Mouse (Mus musculus) B cell, adult 62 days (primary cell): ENCODE results near the gene Sspo. TPM values are rescaled to one million over a fixed set of nuclear protein-coding genes. Genes with fewer than 3 reads are reported as not detected.

Source experiments
- total RNA-seq: library from RNA; stranded (reverse); gene quantifications from 4 replicates; pipeline ENCODE4 v1.2.4, GENCODE M21; 2023

The Sspo gene
- total RNA-seq: 0.06 to 0.39 TPM (median 0.09 TPM) in 3 of 4 replicates, not detected in the other

DNA sequence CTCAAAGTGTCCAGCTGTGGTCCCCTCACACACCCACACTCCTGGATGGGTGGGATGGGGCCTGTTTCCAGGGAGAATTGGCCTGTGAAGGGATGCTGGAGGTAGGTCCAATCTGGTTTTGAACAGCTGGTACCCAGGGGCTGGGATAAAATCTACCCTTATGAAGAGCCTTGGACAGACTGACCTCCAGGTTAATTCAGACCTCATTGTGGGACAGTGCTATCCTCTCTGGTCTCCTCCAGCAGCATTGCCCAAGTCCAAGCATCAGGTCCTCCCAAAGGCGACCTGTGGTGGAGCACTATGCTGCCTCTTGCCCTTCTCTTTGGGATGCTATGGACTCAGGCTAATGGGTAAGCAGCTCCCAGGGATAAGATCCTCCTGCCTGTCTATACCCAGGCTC lies at the start of gene Sspo:
Sspo (plus strand) TSS at position 301 of the 400 bp plus-strand sequence.

DNA sequence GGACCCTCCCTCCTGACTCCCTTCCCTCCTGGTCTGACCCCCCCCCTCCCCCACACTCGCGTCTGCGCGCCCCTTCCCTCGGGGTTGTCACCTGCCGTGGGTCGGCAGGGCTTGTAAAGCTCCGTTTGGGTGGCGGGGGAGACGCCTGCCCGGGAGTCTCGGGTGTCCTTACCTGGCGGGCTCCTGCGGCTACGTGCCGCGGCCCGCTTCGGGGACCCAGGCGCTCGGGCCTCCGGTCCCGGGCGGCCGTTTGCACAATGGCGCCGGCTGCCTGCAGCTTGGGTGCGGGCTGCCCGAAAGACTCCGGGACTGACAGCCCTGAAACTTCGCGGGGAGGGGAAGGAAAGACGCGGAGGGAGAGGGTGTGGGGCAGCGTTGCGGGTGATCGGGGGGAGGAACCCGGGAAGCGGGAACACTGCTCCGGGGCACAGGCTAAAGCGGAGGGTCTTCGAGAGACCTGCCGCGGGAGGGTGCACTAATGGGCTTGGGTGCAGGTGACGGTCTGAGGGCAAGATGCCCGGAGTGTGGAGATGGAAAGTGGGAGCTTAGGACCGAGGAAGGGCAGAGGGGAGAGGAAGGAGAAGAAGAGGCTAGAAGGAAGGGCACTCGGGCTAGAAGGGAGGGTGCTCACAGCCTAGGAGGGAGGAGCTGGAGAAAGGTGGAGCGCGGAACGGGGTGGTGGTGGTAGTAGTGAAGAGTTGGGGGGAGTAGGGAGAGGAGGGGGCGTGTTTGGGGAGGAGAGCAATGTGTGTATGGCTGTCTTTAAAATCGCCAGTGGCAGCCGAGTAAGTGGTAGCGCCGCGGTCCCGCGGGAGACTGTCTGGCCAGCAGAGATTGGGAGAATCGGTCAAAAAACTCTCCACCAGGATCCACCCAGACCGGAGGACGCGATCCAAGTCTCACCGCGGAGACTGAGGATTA lies 2.6 kb upstream of the Sspo start, which contains the start of gene Zfp467:
Zfp467 (minus strand) TSS at position 645 of the 921 bp plus-strand sequence.

DNA sequence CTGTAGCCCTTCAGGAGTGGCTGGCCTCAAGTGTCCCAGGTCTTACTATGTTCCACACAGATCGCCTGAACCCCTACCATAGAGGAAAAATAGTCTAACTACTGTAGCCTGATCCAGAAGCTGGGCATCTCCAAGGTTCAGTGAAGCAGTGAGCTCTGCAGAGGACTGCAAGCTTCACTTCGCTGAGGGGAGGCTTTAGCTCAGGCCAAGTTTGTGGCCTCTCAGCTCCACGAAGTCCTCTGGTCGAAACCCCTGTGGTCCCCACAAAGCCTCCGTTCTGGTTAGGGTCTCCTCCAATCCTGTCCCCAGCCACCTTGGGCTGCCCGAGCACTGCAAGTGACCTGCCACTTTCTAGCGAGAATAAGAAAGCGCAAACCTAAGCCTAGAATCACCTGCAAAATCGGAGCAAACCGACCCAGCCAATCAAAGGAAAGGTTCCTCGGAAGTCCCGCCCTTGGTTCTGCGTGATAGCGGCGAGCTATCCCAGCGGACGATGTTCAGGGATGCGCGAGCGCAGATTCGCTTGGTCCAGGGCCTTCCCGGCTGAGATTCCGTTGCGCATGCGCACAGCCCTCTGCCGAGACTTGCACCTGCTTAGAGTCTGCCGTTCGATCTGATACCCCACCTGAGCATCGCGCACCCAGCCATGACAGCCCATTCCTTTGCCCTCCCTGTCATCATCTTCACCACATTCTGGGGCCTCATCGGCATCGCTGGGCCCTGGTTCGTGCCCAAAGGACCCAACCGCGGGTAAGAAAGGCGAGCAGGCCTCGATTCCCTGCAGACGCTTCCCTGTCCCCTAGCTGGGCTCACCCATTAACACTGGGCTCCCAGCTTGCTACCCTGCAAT lies 89.3 kb downstream of the Sspo start, which contains the start of gene Atp6v0e2:
Atp6v0e2 (plus strand) TSS at position 511 of the 850 bp plus-strand sequence.

Other genes starting within 250 kb of the Sspo start
- 23.7 to 25.7 TPM (median 24.7 TPM) in 4 replicates for gene Krba1, start 52.6 kb upstream of the Sspo start, total RNA-seq
- gene Zfp467, start 2.4 kb upstream of the Sspo start, total RNA-seq: 3.5 to 6.8 TPM (median 6.4 TPM) in 4 replicates
- gene Atp6v0e2, start 89.4 kb downstream of the Sspo start, total RNA-seq: 0.60 to 1.6 TPM (median 0.81 TPM) in 3 of 4 replicates, not detected in the other
- gene Lrrc61, start 106.6 kb downstream of the Sspo start, total RNA-seq: 37.3 to 57.1 TPM (median 41.3 TPM) in 4 replicates
- gene Rarres2, start 124.6 kb downstream of the Sspo start, total RNA-seq: 0.86 to 0.88 TPM in 2 of 4 replicates, not detected in the others
- not detected in 4 replicates for gene Gm45021, start 141.4 kb downstream of the Sspo start, total RNA-seq
- gene Repin1, start 145.7 kb downstream of the Sspo start, total RNA-seq: 5.2 to 8.7 TPM (median 7.0 TPM) in 4 replicates
- 3.2 to 4.3 TPM in 2 of 4 replicates, not detected in the others for gene Gm44965, start 145.7 kb downstream of the Sspo start, total RNA-seq
- 2.6 to 7.6 TPM (median 3.5 TPM) in 4 replicates for gene Zfp775, start 153.8 kb downstream of the Sspo start, total RNA-seq
- gene AI854703, start 178.5 kb downstream of the Sspo start, total RNA-seq: 0.15 TPM in 1 of 4 replicates, not detected in the others
- gene Gimap8, start 199.0 kb downstream of the Sspo start, total RNA-seq: 120 to 134 TPM (median 126 TPM) in 4 replicates
- 43.3 to 49.9 TPM (median 44.9 TPM) in 4 replicates for gene Gimap9, start 227.9 kb downstream of the Sspo start, total RNA-seq
- gene Gimap4, start 236.3 kb downstream of the Sspo start, total RNA-seq: 125 to 156 TPM (median 132 TPM) in 4 replicates